13 mouse cellular contexts compared by ENCODE assay signal in genomic region chr12:72612053-72612452, GRCm38 (mm10). TPM values are rescaled to one million over a fixed set of nuclear protein-coding genes. Genes with fewer than 3 reads are reported as not detected.
"Had no signal": no experiment of that assay in that cellular context is flagged by ENCODE, and none has a peak within 500 bp of the region (broad histone marks: within the 10 kb centered on the region; RNA-seq: fewer than 3 reads in every experiment).

No protein-coding gene starts in this region.

- DNase-seq: retina, postnatal 1 day; right cerebral cortex, adult 18-20 months; right cerebral cortex, postnatal 14 days; right cerebral cortex, postnatal 25 days; right cerebral cortex, postnatal 4 days; spleen, adult 18-20 months; thymus, adult 18-20 months; thymus, adult 2 months; thymus, postnatal 14 days; thymus, postnatal 25 days; thymus, postnatal 36 days; thymus, postnatal 4 days had no signal

RNA-seq across cellular contexts. Expression of gene Gm4756, which starts 37.4 kb away (rescaled TPM):
- total RNA-seq: neutrophil, adult 5-6 weeks had no signal
